Mouse (Mus musculus): Measurements from ENCODE around the gene Pdik1l.

DNA sequence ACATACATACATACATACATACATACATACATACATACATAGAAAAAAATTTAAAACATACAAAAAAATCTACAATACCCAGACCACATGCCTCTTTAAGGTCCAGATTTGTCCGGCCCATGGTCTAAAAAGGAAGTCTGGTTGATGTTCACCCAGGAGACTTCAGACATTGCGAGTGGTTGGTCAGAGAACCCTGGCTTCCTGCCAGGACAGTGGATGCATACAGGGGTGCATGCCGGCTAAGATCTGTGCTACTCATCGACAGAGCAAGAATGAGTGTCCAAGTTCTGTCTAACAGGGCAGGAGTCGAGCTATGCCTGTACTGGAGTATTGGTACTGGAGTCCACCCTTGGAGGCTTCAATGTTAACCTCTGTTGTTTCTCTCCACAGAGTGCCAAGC lies 37.0 kb upstream of the Pdik1l start:
- no peak for TF ChIP-seq CTCF (IDR thresholded peaks at IDR 0.05; ENCODE audit: borderline replicate concordance, insufficient read depth, low read depth, low read length)
- no peak for TF ChIP-seq POLR2A (IDR thresholded peaks at IDR 0.05; ENCODE audit: borderline replicate concordance, insufficient read depth, low read length)
